Mouse (Mus musculus): ENCODE measurements around the gene Nhsl2. TPM values are rescaled to one million over a fixed set of nuclear protein-coding genes. Genes with fewer than 3 reads are reported as not detected.
"Not testable (repeated sequence)": the region's sequence is repeated elsewhere in the genome, so short reads cannot be mapped to it uniquely, and the experiment has no call there.

Nhsl2 gene
- polyA plus RNA-seq, 1 experiment: not detected

DNA sequence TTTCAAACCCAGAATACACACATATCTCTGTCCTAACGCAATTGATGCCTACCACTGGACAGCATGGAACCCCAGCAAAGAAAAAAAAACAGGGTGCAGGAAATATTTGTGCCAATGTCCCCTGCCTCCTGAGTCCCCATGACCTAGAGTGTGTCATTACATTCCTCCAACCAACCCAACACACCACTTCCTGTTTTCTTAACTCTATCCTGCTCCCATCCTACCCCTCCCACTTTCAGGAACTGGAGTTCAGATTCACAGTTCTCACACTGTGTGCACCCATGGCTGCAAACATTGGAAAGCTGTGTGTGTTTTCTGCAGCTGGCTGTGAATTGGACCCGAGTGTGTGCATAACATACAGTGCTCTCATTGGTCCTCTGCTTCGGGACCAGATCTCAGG lies 241.4 kb downstream of the Nhsl2 start:
- 68% methylated on average over 3 of the region's 3 CpGs for WGBS
- H3K27ac ChIP-seq (ENCODE audit: insufficient read depth, low read depth, low read length): no peak overlapping the region

DNA sequence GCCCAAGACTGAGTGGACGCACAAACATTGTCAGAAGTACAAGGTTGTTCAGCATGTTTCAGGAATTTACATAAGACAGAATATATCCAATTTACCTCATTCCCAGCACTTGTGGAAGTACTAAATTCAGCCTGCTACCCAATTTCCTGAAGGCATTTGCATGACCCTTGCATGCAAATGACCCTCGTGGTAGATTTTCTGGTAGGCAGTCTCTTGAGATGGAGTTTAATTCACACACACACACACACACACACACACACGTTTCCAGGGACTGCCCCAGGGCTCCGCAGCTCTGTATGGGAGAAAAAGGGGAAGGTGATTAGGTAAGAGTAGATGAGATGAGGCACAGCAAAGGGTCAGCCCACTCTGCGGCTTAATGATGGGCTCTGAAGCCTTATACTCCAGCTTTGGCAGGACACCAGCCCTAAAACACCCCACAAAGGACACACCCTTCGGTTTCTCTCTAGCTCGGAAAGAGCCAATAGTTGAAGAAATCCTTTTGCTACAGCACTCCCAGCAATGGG lies 245.3 kb downstream of the Nhsl2 start:
- 59% methylated on average over 7 of the region's 7 CpGs for WGBS
- Histone ChIP-seq H3K4me1 (ENCODE audit: control insufficient read depth, insufficient read depth, low read length) (no peaks in the 10 kb centered on the region), H3K27ac (ENCODE audit: insufficient read depth, low read depth, low read length) (no peak overlapping the region), H3K4me3 (ENCODE audit: insufficient read depth, low read depth, low read length) (no peak overlapping the region)
- TF ChIP-seq POLR2A (IDR thresholded peaks at IDR 0.05; ENCODE audit: insufficient read depth, low read depth, low read length) (no peak), CTCF (IDR thresholded peaks at IDR 0.05; ENCODE audit: insufficient read depth, low read depth, low read length) (no peak)

More for the DNA sequence above, 241.4 kb downstream of the Nhsl2 start:
- TF ChIP-seq CTCF (IDR thresholded peaks at IDR 0.05; ENCODE audit: insufficient read depth, low read depth, low read length) (no peak), POLR2A (IDR thresholded peaks at IDR 0.05; ENCODE audit: insufficient read depth, low read depth, low read length) (no peak)
- Histone ChIP-seq H3K4me1 (ENCODE audit: control insufficient read depth, insufficient read depth, low read length) (no peaks in the 10 kb centered on the region), H3K4me3 (ENCODE audit: insufficient read depth, low read depth, low read length) (no peak overlapping the region)

DNA sequence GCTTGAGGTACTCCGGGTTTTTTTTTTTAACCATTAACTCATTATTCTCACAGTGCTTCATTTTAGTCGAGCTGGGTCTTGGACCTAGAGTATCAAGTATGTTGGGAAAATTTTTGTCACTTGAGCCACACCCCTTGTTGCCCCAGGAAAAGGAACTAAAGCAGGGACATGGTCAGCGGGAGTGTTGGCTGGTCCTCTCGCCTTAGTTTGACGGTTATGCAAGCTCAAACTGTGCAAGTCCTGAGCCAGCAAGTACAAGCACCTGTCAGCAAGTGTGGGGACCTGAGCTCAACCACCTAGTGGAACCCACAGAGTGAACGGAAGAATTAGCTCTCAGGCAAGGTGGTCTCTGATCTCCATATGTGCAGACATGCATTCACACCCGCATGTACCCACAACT lies 252.7 kb downstream of the Nhsl2 start:
- H3K27ac ChIP-seq (ENCODE audit: insufficient read depth, low read depth, low read length): no peak overlapping the region
- WGBS: 60% methylated on average over 7 of the region's 7 CpGs
- no peak overlapping the region for H3K4me3 ChIP-seq (ENCODE audit: insufficient read depth, low read depth, low read length)
- TF ChIP-seq POLR2A (IDR thresholded peaks at IDR 0.05; ENCODE audit: insufficient read depth, low read depth, low read length): no peak
- TF ChIP-seq CTCF (IDR thresholded peaks at IDR 0.05; ENCODE audit: insufficient read depth, low read depth, low read length): no peak
- no peaks in the 10 kb centered on the region for H3K4me1 ChIP-seq (ENCODE audit: control insufficient read depth, insufficient read depth, low read length)

DNA sequence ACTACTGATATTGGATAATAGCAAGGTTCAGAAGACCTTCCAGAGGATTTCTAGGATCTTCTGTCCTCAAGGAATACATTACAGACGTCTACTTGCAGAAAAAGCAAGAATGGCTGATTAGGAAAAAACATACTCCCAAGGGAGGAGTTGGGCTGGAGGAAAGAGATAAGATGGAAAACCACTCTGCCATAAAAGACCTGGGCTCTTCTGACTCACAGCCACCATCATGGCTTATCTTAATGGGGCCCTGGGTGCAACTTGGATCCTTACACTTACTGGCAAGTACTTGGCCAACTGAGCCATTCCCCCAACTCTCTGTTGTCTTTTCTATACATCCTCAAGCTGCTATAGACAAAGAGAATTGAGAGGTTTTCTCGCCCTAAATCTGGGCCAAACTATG lies 254.6 kb downstream of the Nhsl2 start:
- H3K27ac ChIP-seq (ENCODE audit: insufficient read depth, low read depth, low read length); H3K4me3 ChIP-seq (ENCODE audit: insufficient read depth, low read depth, low read length); H3K4me1 ChIP-seq (ENCODE audit: control insufficient read depth, insufficient read depth, low read length): not testable (repeated sequence)
- WGBS: 76% methylated on average over 2 of the region's 2 CpGs

DNA sequence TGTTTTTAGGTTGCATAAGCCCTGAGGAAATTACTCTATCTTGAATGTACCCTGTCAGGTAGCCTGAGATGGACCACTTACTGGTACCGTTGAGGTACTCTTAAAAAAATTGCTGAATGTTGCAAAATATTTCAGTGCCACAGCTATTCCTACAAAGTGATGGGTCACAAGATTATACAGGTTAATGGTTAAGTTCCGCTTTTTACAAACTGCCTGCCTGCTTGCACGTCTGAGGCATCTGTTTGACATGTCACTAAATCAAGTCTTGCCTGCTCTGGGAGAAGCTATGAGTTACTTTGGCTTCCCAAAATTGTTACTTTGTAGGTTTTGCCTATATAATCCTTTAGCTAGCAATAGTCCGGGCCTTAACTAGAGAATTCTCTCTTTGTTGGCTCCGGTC lies 260.2 kb downstream of the Nhsl2 start:
- not testable (repeated sequence) for H3K4me3 ChIP-seq (ENCODE audit: insufficient read depth, low read depth, low read length)
- 83% methylated on average over 5 of the region's 5 CpGs for WGBS

DNA sequence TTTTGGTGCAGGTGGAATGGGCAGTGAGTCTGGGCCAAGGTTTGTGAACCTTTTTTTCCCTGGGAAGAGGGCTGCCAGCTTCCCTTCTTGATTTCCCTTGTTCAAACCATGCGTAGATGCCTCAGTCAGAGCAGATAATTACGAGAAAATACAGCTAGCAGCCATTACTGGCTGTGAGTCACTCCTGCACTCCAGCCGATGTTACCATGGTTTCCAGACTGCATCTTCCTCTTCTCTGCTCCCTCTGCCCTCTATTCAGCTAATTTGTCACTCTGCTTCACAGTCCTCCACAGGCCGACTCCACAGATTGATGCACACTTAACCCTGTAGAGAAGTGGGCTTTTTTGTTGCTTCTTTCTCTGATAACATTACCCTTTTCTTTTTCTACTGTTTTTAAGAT lies 266.5 kb downstream of the Nhsl2 start:
- TF ChIP-seq POLR2A (IDR thresholded peaks at IDR 0.05; ENCODE audit: insufficient read depth, low read depth, low read length) (no peak), CTCF (IDR thresholded peaks at IDR 0.05; ENCODE audit: insufficient read depth, low read depth, low read length) (no peak)
- peak overlapping the region; percentile 99 for H3K27ac ChIP-seq (ENCODE audit: insufficient read depth, low read depth, low read length)
- WGBS: 24% methylated on average over 4 of the region's 4 CpGs
- no peak overlapping the region for H3K4me3 ChIP-seq (ENCODE audit: insufficient read depth, low read depth, low read length)
- H3K4me1 ChIP-seq (ENCODE audit: control insufficient read depth, insufficient read depth, low read length): peaks cover 4% of the 10 kb centered on the region

More for the DNA sequence above, 260.2 kb downstream of the Nhsl2 start:
- H3K27ac ChIP-seq (ENCODE audit: insufficient read depth, low read depth, low read length); H3K4me1 ChIP-seq (ENCODE audit: control insufficient read depth, insufficient read depth, low read length): not testable (repeated sequence)

DNA sequence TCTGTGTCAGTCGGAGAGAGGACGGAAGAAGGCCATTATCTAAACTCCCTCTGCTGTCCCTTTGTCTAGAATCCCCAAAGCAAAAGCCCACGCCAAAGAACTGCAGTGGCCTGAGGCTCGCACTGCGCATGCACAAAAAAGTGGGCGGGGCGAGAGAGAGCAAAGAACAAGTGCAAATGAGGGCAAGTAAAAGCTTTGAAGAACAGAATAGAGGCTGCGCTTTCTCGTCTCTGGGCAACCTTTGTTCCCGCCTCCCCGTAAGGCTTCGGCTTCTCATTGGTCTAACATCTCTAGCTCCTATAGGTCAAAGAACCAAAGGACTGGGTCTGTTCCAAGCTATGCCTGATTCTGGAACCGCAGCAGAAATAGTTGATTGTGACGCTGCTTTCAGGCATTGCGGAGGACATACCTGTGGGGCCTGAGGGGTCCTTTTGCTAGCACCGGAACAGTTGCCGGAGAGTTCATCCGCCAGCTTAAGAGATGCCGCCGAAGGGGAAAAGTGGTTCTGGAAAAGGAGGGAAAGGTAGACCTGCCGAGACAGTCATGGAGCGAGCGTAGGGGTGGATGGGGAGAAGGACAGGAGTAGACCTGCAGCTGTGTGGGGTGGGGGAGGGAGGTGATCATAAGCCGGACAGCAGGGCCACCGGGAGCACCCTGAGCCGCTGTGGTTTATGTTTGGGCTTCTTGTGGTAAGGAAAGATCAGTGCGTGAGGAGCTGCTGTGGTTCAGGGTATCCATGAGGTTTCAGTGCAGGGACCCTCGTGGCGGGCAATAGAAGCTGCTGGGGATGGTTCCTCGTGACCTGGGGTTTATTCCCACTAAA lies 270.1 kb downstream of the Nhsl2 start, which contains the start of gene Pin4:
Gene Pin4 (plus strand): TSS at position 406 of the 823 bp plus-strand sequence.
- TF ChIP-seq POLR2A (IDR thresholded peaks at IDR 0.05; ENCODE audit: insufficient read depth, low read depth, low read length) (no peak), CTCF (IDR thresholded peaks at IDR 0.05; ENCODE audit: insufficient read depth, low read depth, low read length) (no peak)
- Histone ChIP-seq H3K4me3 (ENCODE audit: insufficient read depth, low read depth, low read length) (peak within 1 kb of the TSS; percentile 86), H3K4me1 (ENCODE audit: control insufficient read depth, insufficient read depth, low read length) (peaks cover 5% of the 10 kb centered on the region), H3K27ac (ENCODE audit: insufficient read depth, low read depth, low read length) (peak within 1 kb of the TSS; percentile 51; the same call in 1 of the 2 replicates)
- 18% methylated on average over 30 of the region's 30 CpGs for WGBS

DNA sequence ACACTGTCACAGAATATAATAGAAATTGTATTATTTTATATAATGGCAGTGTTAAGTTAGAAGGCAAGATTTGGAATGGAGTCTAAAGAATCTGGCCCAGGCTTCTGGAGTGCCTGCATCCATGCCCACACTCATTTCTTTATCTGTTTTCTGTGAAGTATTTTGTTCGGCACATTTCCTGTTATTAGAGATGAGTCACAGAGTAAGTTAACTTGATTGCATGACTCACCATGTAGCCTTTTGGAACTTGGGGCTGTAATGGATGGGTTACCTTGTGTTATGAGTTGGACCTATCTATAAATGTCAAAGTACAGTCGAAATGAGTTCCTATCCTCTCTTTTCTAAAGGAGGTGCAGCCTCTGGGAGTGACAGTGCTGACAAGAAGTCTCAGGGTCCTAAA lies 272.1 kb downstream of the Nhsl2 start:
- TF ChIP-seq POLR2A (IDR thresholded peaks at IDR 0.05; ENCODE audit: insufficient read depth, low read depth, low read length): no peak
- no peak for TF ChIP-seq CTCF (IDR thresholded peaks at IDR 0.05; ENCODE audit: insufficient read depth, low read depth, low read length)
- H3K27ac ChIP-seq (ENCODE audit: insufficient read depth, low read depth, low read length): no peak overlapping the region
- WGBS: 62% methylated on average over 2 of the region's 2 CpGs
- no peak overlapping the region for H3K4me3 ChIP-seq (ENCODE audit: insufficient read depth, low read depth, low read length)
- H3K4me1 ChIP-seq (ENCODE audit: control insufficient read depth, insufficient read depth, low read length): peaks cover 3% of the 10 kb centered on the region

DNA sequence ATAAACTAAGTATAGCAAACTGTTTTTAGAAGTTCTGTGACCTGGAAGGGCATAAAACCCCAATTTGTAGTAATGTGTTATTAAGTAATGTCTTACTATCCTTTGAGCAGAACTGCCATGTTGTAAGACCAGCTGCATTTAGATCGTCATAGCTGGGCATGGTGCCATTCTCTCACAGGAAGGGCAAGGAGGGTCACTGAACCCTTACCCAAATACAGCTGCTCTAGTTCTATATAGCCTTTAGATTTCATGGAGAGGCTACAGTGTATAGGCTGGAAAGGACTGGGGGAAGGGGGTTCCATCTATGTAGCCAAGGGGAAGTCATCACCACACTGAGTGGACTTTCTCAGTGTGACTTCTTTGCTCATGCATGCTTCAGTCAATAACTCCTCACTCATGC lies 292.0 kb downstream of the Nhsl2 start:
- no peak for TF ChIP-seq POLR2A (IDR thresholded peaks at IDR 0.05; ENCODE audit: insufficient read depth, low read depth, low read length)
- no peak for TF ChIP-seq CTCF (IDR thresholded peaks at IDR 0.05; ENCODE audit: insufficient read depth, low read depth, low read length)
- Histone ChIP-seq H3K4me3 (ENCODE audit: insufficient read depth, low read depth, low read length) (no peak overlapping the region), H3K4me1 (ENCODE audit: control insufficient read depth, insufficient read depth, low read length) (no peaks in the 10 kb centered on the region), H3K27ac (ENCODE audit: insufficient read depth, low read depth, low read length) (no peak overlapping the region)
- WGBS: 65% methylated on average over 1 of the region's 1 CpGs

Other genes with a start within 250 kb of the Nhsl2 start
- gene Ogt, start 209.3 kb upstream of the Nhsl2 start, polyA plus RNA-seq (2012; ENCODE audit: insufficient read depth, insufficient read length, low replicate concordance, missing spikeins): 377 and 593 TPM in 2 replicates
- gene Cxcr3, start 115.1 kb upstream of the Nhsl2 start, polyA plus RNA-seq (2012; ENCODE audit: insufficient read depth, insufficient read length, low replicate concordance, missing spikeins): not detected in 2 replicates
- gene Gm4779, start 55.0 kb upstream of the Nhsl2 start, polyA plus RNA-seq (2012; ENCODE audit: insufficient read depth, insufficient read length, low replicate concordance, missing spikeins): not detected in 2 replicates
- not detected in 2 replicates for gene 8030474K03Rik, start 54.7 kb upstream of the Nhsl2 start, polyA plus RNA-seq (2012; ENCODE audit: insufficient read depth, insufficient read length, low replicate concordance, missing spikeins)
- gene Rtl5, start 221.9 kb downstream of the Nhsl2 start, polyA plus RNA-seq (2012; ENCODE audit: insufficient read depth, insufficient read length, low replicate concordance, missing spikeins): not detected in 2 replicates